Mouse (Mus musculus) T-cell, adult 2 months (primary cell): Measurements from ENCODE around the gene Ifitm3.
A peak's percentile ranks its signal among the peaks of the same experiment; 100 is the strongest.
"Not testable (repeated sequence)": the region's sequence is repeated elsewhere in the genome, so short reads cannot be mapped to it uniquely, and the experiment has no call there.

Experiments used
- DNase-seq: peaks from one replicate; pipeline ENCODE4 v3.0.0; 2022; ENCODE audit warnings: low spot score

Ifitm3 gene

DNA sequence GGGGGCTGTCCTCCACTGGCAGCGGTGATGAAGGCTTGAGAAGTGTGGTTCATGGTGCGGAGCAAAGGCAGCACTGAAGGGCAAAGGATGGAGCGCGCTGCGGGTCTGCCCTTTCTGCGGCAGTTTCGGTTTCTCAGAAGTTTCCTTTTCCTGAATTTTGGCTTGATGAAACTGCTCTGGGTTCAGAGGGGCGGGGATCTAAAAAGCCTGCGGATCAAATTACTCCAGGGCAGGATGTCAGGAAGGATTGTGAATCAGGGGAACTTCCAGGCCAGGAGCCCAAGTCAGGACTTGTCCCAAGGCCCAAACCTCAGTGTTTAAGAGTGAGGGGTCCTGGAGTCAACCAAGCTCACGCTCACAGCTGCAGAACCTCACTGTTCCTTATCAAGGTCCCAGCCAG is at the start of gene Ifitm3:
Ifitm3 (minus strand) TSS at position 178 of the 400 bp plus-strand sequence.
- no peak for DNase-seq

DNA sequence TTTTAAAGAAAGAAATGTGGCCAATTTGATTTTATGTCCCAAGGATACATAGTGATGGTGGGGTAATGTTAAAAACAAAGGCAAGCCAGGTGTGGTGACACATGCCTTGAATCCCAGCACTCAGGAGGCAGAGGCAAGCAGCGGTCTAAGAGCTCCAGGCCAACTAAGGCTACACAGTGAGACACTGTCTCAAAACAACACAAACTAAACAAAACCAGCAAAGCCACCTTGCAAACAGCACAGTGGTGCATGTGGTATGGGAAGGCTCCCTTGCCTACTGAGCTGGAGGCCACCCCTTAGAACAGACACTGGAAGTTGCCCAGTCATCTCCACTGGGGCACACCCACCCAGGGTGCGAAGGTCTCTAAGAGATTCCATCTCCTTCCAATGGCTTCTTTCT is 49.4 kb upstream of the Ifitm3 start:
- no peak for DNase-seq

- DNase-seq, result peak; percentile 59
Observed at GRCm38 (mm10) chr7:141058601-141059341, 48.2 kb upstream of the Ifitm3 start.

DNA sequence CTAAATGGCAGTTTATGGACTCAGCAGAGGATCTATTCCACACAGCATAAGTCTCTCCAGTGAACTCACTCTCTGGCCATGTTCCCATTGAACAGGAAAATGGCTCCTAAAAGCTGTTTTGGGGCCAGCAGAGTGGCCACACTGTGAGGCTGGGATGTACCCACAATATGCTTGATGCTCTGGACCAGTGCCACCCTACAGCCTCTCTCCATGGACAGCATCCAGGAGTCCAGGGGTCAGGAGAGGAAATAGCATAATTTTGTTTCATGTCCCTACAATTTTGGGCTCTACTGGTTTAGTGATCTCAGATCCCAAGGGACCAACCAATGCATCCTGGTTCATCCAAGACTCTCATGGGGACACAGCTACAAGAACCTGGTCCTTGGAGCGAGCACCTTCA is 47.0 kb upstream of the Ifitm3 start:
- DNase-seq, result no peak

- no peak for DNase-seq
Observed at GRCm38 (mm10) chr7:141056976-141057375, 46.4 kb upstream of the Ifitm3 start.

DNA sequence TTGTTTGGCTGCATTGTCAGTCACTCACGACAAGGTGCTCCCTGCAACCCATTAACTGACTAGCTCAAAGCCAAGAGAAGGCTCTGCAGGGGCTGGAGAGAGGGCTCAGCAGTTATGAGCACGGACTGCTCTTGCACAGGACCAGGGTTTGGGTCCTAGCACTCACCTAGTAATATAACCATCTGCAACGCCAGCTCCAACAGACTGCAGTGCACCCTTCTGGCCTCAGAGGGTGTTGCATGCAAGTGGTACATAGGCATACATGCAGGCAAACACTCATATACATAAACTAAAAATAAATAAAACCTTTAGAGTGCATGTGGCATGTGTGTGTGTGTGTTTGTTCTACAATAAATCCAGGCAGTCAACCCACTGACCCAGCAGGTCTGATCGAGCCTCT is 45.2 kb upstream of the Ifitm3 start:
- DNase-seq, result no peak

GRCm38 (mm10) chr7:141052421-141052820 is 41.9 kb upstream of the Ifitm3 start:
- DNase-seq, result no peak

GRCm38 (mm10) chr7:141052016-141052415 is 41.4 kb upstream of the Ifitm3 start:
- no peak for DNase-seq

- DNase-seq, result no peak
Observed at GRCm38 (mm10) chr7:141051060-141051685, 40.6 kb upstream of the Ifitm3 start.

GRCm38 (mm10) chr7:141049326-141049725 is 38.8 kb upstream of the Ifitm3 start:
- no peak for DNase-seq

- DNase-seq, result peak; percentile 85
Observed at GRCm38 (mm10) chr7:141048226-141049218, 38.0 kb upstream of the Ifitm3 start.

GRCm38 (mm10) chr7:141047581-141048225 is 37.1 kb upstream of the Ifitm3 start:
- DNase-seq, result no peak

- no peak for DNase-seq
Observed at GRCm38 (mm10) chr7:141046931-141047580, 36.5 kb upstream of the Ifitm3 start.

- DNase-seq, result no peak
Observed at GRCm38 (mm10) chr7:141042539-141042938, 32.0 kb upstream of the Ifitm3 start.

GRCm38 (mm10) chr7:141041661-141042060 is 31.1 kb upstream of the Ifitm3 start:
- DNase-seq, result no peak

DNA sequence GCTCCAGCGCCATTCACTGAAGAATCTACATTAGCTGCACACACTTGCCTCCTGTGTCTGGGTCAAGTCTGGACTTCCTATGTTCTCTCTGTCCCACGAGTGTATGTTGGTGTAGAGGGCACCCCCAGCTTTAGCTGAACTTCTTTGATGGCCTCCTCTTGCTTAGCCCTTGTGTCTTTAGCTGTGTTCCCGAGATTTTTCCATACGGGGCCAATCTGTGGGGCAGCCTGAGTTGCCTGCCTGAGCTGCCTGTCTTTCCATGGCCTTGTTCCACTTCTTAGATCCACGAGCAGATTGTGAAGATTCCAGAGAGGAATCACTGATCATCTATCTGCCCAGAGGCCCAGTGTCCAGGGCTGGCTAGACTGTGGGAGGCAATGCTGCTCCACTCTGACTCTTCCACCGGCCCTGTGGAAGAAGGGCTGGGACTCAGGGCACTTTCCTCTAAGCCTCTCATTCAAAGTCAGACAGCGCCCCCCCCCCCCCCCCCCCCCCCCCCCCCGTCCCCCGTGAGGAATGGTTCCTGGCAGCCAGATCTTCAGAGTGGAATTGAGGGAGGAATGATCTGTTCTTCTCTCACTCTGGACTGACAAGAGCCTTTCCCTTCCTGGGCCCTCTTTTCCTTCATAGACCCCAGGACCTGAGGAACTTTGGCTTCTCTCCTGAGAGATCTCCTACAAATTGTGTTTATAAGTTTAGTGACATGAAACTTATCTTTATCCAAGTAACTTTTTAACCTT is 30.5 kb upstream of the Ifitm3 start:
- DNase-seq, result no peak

- DNase-seq, result no peak
Observed at GRCm38 (mm10) chr7:141039386-141040107, 29.0 kb upstream of the Ifitm3 start.

- no peak for DNase-seq
Observed at GRCm38 (mm10) chr7:141038090-141039032, 27.8 kb upstream of the Ifitm3 start.

GRCm38 (mm10) chr7:141036624-141037023 is 26.1 kb upstream of the Ifitm3 start:
- not testable (repeated sequence) for DNase-seq
